Mouse (Mus musculus): ENCODE data around the gene Cers5. TPM values are rescaled to one million over a fixed set of nuclear protein-coding genes. Genes with fewer than 3 reads are reported as not detected.
A peak's percentile ranks its signal among the peaks of the same experiment; 100 is the strongest.

Cers5 gene
- polyA plus RNA-seq, 1 experiment from 2014 or later = 77.0 TPM

GRCm38 (mm10) chr15:99697309-99697708 is 75.4 kb downstream of the Cers5 start:
- no peak overlapping the region for H3K9ac ChIP-seq (replicated peaks; ENCODE audit: low read depth, low read length)
- no peak for ATAC-seq (ENCODE audit: insufficient number of reproducible peaks, insufficient read depth, low FRiP score, low read depth)
- no peaks in the 10 kb centered on the region for H3K36me3 ChIP-seq (ENCODE audit: control insufficient read depth, insufficient read depth, low read length)
- H3K9me3 ChIP-seq (ENCODE audit: control insufficient read depth, low read depth, low read length) = no peaks in the 10 kb centered on the region
- no peak overlapping the region for H3K4me2 ChIP-seq (replicated peaks; ENCODE audit: low read depth, low read length)
- WGBS = 8% methylated on average over 2 of the region's 2 CpGs
- H3K4me3 ChIP-seq (ENCODE audit: low read depth, low read length) = no peak overlapping the region
- H3K27ac ChIP-seq (ENCODE audit: low read length) = no peak overlapping the region
- H3K4me1 ChIP-seq (ENCODE audit: control insufficient read depth, insufficient read depth, low read length) = peaks cover 11% of the 10 kb centered on the region; the same call in 1 of the 2 replicates
- H3K27me3 ChIP-seq (ENCODE audit: control insufficient read depth, insufficient read depth, low read length) = no peaks in the 10 kb centered on the region

- no peak for ATAC-seq (ENCODE audit: insufficient number of reproducible peaks, insufficient read depth, low FRiP score, low read depth)
- Histone ChIP-seq H3K4me2 (replicated peaks; ENCODE audit: low read depth, low read length) (no peak overlapping the region), H3K27ac (ENCODE audit: low read length) (no peak overlapping the region), H3K9me3 (ENCODE audit: control insufficient read depth, low read depth, low read length) (no peaks in the 10 kb centered on the region), H3K9ac (replicated peaks; ENCODE audit: low read depth, low read length) (no peak overlapping the region), H3K36me3 (ENCODE audit: control insufficient read depth, insufficient read depth, low read length) (no peaks in the 10 kb centered on the region), H3K27me3 (ENCODE audit: control insufficient read depth, insufficient read depth, low read length) (no peaks in the 10 kb centered on the region), H3K4me3 (ENCODE audit: low read depth, low read length) (no peak overlapping the region), H3K4me1 (ENCODE audit: control insufficient read depth, insufficient read depth, low read length) (no peaks in the 10 kb centered on the region)
- 41% methylated on average over 9 of the region's 9 CpGs for WGBS
Measured at GRCm38 (mm10) chr15:99691976-99692375, 80.7 kb downstream of the Cers5 start.

- no peak for ATAC-seq (ENCODE audit: insufficient number of reproducible peaks, insufficient read depth, low FRiP score, low read depth)
- Histone ChIP-seq H3K27me3 (ENCODE audit: control insufficient read depth, insufficient read depth, low read length) (no peaks in the 10 kb centered on the region), H3K4me3 (ENCODE audit: low read depth, low read length) (no peak overlapping the region), H3K4me1 (ENCODE audit: control insufficient read depth, insufficient read depth, low read length) (no peaks in the 10 kb centered on the region), H3K36me3 (ENCODE audit: control insufficient read depth, insufficient read depth, low read length) (no peaks in the 10 kb centered on the region), H3K9me3 (ENCODE audit: control insufficient read depth, low read depth, low read length) (no peaks in the 10 kb centered on the region), H3K4me2 (replicated peaks; ENCODE audit: low read depth, low read length) (no peak overlapping the region), H3K9ac (replicated peaks; ENCODE audit: low read depth, low read length) (no peak overlapping the region), H3K27ac (ENCODE audit: low read length) (no peak overlapping the region)
- 17% methylated on average over 4 of the region's 4 CpGs for WGBS
Measured at GRCm38 (mm10) chr15:99690924-99691323, 81.8 kb downstream of the Cers5 start.

GRCm38 (mm10) chr15:99688712-99689111 is 84.0 kb downstream of the Cers5 start:
- Histone ChIP-seq H3K27ac (ENCODE audit: low read length) (no peak overlapping the region), H3K4me1 (ENCODE audit: control insufficient read depth, insufficient read depth, low read length) (no peaks in the 10 kb centered on the region), H3K36me3 (ENCODE audit: control insufficient read depth, insufficient read depth, low read length) (no peaks in the 10 kb centered on the region), H3K4me3 (ENCODE audit: low read depth, low read length) (no peak overlapping the region), H3K27me3 (ENCODE audit: control insufficient read depth, insufficient read depth, low read length) (no peaks in the 10 kb centered on the region), H3K9ac (replicated peaks; ENCODE audit: low read depth, low read length) (no peak overlapping the region), H3K4me2 (replicated peaks; ENCODE audit: low read depth, low read length) (no peak overlapping the region), H3K9me3 (ENCODE audit: control insufficient read depth, low read depth, low read length) (no peaks in the 10 kb centered on the region)
- 0 out of 2 replicates have a peak, but pooled peaks have one; percentile 33 for ATAC-seq (ENCODE audit: insufficient number of reproducible peaks, insufficient read depth, low FRiP score, low read depth)
- 3% methylated on average over 4 of the region's 4 CpGs for WGBS

Other genes with a start within 250 kb of the Cers5 start
- gene Faim2, start 244.7 kb downstream of the Cers5 start, polyA plus RNA-seq (2014; fragmentation: Nextera tagmentation; extraction: Ambion mirVana) = 0.29 and 0.42 TPM in 2 replicates
- gene Aqp2, start 193.8 kb downstream of the Cers5 start, polyA plus RNA-seq (2014; fragmentation: Nextera tagmentation; extraction: Ambion mirVana) = not detected in 2 replicates
- 0.21 and 0.72 TPM in 2 replicates for gene Aqp5, start 182.1 kb downstream of the Cers5 start, polyA plus RNA-seq (2014; fragmentation: Nextera tagmentation; extraction: Ambion mirVana)
- gene Aqp6, start 171.5 kb downstream of the Cers5 start, polyA plus RNA-seq (2014; fragmentation: Nextera tagmentation; extraction: Ambion mirVana) = not detected in 2 replicates
- gene Racgap1, start 121.2 kb downstream of the Cers5 start, polyA plus RNA-seq (2014; fragmentation: Nextera tagmentation; extraction: Ambion mirVana) = 108 and 109 TPM in 2 replicates
- gene Asic1, start 102.5 kb downstream of the Cers5 start, polyA plus RNA-seq (2014; fragmentation: Nextera tagmentation; extraction: Ambion mirVana) = 1.5 and 1.8 TPM in 2 replicates
- gene Smarcd1, start 70.8 kb downstream of the Cers5 start, polyA plus RNA-seq (2014; fragmentation: Nextera tagmentation; extraction: Ambion mirVana) = 37.8 and 40.1 TPM in 2 replicates
- not detected in 2 replicates for gene Gm17349, start 67.4 kb downstream of the Cers5 start, polyA plus RNA-seq (2014; fragmentation: Nextera tagmentation; extraction: Ambion mirVana)
- 0.20 and 0.21 TPM in 2 replicates for gene Gpd1, start 55.4 kb downstream of the Cers5 start, polyA plus RNA-seq (2014; fragmentation: Nextera tagmentation; extraction: Ambion mirVana)
- 181 and 193 TPM in 2 replicates for gene Cox14, start 47.3 kb downstream of the Cers5 start, polyA plus RNA-seq (2014; fragmentation: Nextera tagmentation; extraction: Ambion mirVana)
- 69.4 and 78.0 TPM in 2 replicates for gene Lima1, start 102.6 kb upstream of the Cers5 start, polyA plus RNA-seq (2014; fragmentation: Nextera tagmentation; extraction: Ambion mirVana)
- not detected in 2 replicates for gene Fam186a, start 194.2 kb upstream of the Cers5 start, polyA plus RNA-seq (2014; fragmentation: Nextera tagmentation; extraction: Ambion mirVana)
- gene Larp4, start 197.2 kb upstream of the Cers5 start, polyA plus RNA-seq (2014; fragmentation: Nextera tagmentation; extraction: Ambion mirVana) = 44.8 and 47.7 TPM in 2 replicates